Mouse (Mus musculus) MEL (cell line): Measurements from ENCODE around the gene Zfp64. TPM values are rescaled to one million over a fixed set of nuclear protein-coding genes. Genes with fewer than 3 reads are reported as not detected.

Source experiments
- DNase-seq: peaks from one replicate; pipeline ENCODE4 v3.0.0; 2011; ENCODE audit warnings: low read depth, low spot score
- H3K27ac ChIP-seq: 2 replicates; pipeline ENCODE4 v1.5.1; 2012; ENCODE audit warnings: low read depth, mild to moderate bottlenecking, control low read depth, low read length, moderate library complexity; ENCODE audit not compliant: control insufficient read depth
- H3K27me3 ChIP-seq, 2 experiments: fragments of 150-350 bp in 1 of 2; sonication (generic) in 1 of 2; 2 replicates each; pipeline ENCODE4 v1.6.1; 2012; ENCODE audit warnings: low read length in 2 of 2, mild to moderate bottlenecking in 2 of 2, improper control_type of control experiment in 1 of 2, moderate library complexity in 1 of 2; ENCODE audit not compliant: insufficient read depth in 2 of 2, control insufficient read depth in 1 of 2
- H3K36me3 ChIP-seq, 2 experiments: 2 replicates each; pipeline ENCODE4 v1.6.1; 2012 to 2014; ENCODE audit warnings: low read length in 2 of 2, improper control_type of control experiment in 1 of 2, inconsistent platforms in 1 of 2, mild to moderate bottlenecking in 1 of 2; ENCODE audit not compliant: insufficient read depth in 2 of 2, control insufficient read depth in 1 of 2
- H3K4me1 ChIP-seq, 2 experiments: fragments of 150-350 bp in 1 of 2; sonication (generic) in 1 of 2; 2 replicates each; pipeline ENCODE4 v1.6.1; 2012; ENCODE audit warnings: low read length in 2 of 2, improper control_type of control experiment in 1 of 2, mild to moderate bottlenecking in 1 of 2; ENCODE audit not compliant: insufficient read depth in 2 of 2, control insufficient read depth in 1 of 2
- H3K4me3 ChIP-seq, 2 experiments: fragments of 150-350 bp in 1 of 2; sonication (generic) in 1 of 2; 2 replicates each; pipeline ENCODE4 v1.5.1; 2012; ENCODE audit warnings: low read depth in 2 of 2, low read length in 2 of 2, mild to moderate bottlenecking in 2 of 2, moderate library complexity in 2 of 2, control low read depth in 1 of 2, improper control_type of control experiment in 1 of 2; ENCODE audit not compliant: control insufficient read depth in 1 of 2, insufficient read depth in 1 of 2
- H3K79me2 ChIP-seq: 2 replicates; pipeline ENCODE4 v1.6.1; 2012; ENCODE audit warnings: mild to moderate bottlenecking, low read length, moderate library complexity; ENCODE audit not compliant: control insufficient read depth, poor library complexity, insufficient read depth
- H3K9ac ChIP-seq: 2 replicates; pipeline ENCODE4 v1.6.1; 2012; ENCODE audit warnings: low read depth, mild to moderate bottlenecking, control low read depth, low read length, moderate library complexity; ENCODE audit not compliant: control insufficient read depth, poor library complexity, severe bottlenecking
- H3K9me3 ChIP-seq: fragments of 150-350 bp; sonication (generic); replicated peaks from 2 replicates; pipeline ENCODE4 v1.6.1; 2012; ENCODE audit warnings: mild to moderate bottlenecking, low read length, improper control_type of control experiment, moderate library complexity; ENCODE audit not compliant: insufficient read depth
- BHLHE40 ChIP-seq: IDR thresholded peaks from 2 replicates; pipeline ENCODE4 v1.6.1; 2012; ENCODE audit warnings: low read depth, mild to moderate bottlenecking, inconsistent platforms, low read length, improper control_type of control experiment, borderline replicate concordance
- CHD2 ChIP-seq: IDR thresholded peaks from 2 replicates; pipeline ENCODE4 v1.6.1; 2011; ENCODE audit warnings: low read length, improper control_type of control experiment
- CTCF ChIP-seq, 3 experiments: IDR thresholded peaks in 2 of 3; conservative IDR thresholded peaks in 1 of 3; 2 replicates each; pipeline ENCODE4 v1.5.1; 2011 to 2012; ENCODE audit warnings: low read length in 3 of 3, low read depth in 2 of 3, mild to moderate bottlenecking in 2 of 3, improper control_type of control experiment in 1 of 3, inconsistent platforms in 1 of 3, mixed read lengths in 1 of 3, moderate library complexity in 1 of 3; ENCODE audit not compliant: control insufficient read depth in 1 of 3, insufficient read depth in 1 of 3, poor library complexity in 1 of 3, severe bottlenecking in 1 of 3
- E2F4 ChIP-seq: IDR thresholded peaks from 2 replicates; pipeline ENCODE4 v1.6.1; 2011; ENCODE audit warnings: low read depth, low read length, improper control_type of control experiment, borderline replicate concordance
- ELF1 ChIP-seq: IDR thresholded peaks from 2 replicates; pipeline ENCODE4 v1.6.1; 2014; ENCODE audit warnings: low read depth, mild to moderate bottlenecking, inconsistent platforms, low read length, improper control_type of control experiment, moderate library complexity
- EP300 ChIP-seq, 2 experiments: IDR thresholded peaks; 2 replicates each; pipeline ENCODE4 v1.6.1; 2011; ENCODE audit warnings: improper control_type of control experiment in 2 of 2, low read length in 2 of 2, low read depth in 1 of 2, mild to moderate bottlenecking in 1 of 2
- ETS1 ChIP-seq: IDR thresholded peaks from 2 replicates; pipeline ENCODE4 v1.6.1; 2012; ENCODE audit warnings: low read depth, mild to moderate bottlenecking, inconsistent platforms, low read length, improper control_type of control experiment, moderate library complexity
- GABPA ChIP-seq: IDR thresholded peaks from 2 replicates; pipeline ENCODE4 v1.6.1; 2012; ENCODE audit warnings: low read depth, mild to moderate bottlenecking, inconsistent platforms, low read length, improper control_type of control experiment, moderate library complexity
- GATA1 ChIP-seq: IDR thresholded peaks from 2 replicates; pipeline ENCODE4 v1.6.1; 2011; ENCODE audit warnings: low read depth, low read length, improper control_type of control experiment
- HCFC1 ChIP-seq: IDR thresholded peaks from 2 replicates; pipeline ENCODE4 v1.6.1; 2012; ENCODE audit warnings: low read depth, mild to moderate bottlenecking, inconsistent platforms, low read length, improper control_type of control experiment, moderate library complexity
- KAT2A ChIP-seq: conservative IDR thresholded peaks from 2 replicates; pipeline ENCODE4 v1.6.1; 2012; ENCODE audit warnings: low read depth, low read length, improper control_type of control experiment, inconsistent platforms
- MAX ChIP-seq: IDR thresholded peaks from 2 replicates; pipeline ENCODE4 v1.6.1; 2011; ENCODE audit warnings: low read length, improper control_type of control experiment
- MAZ ChIP-seq: IDR thresholded peaks from 2 replicates; pipeline ENCODE4 v1.6.1; 2012; ENCODE audit warnings: low read depth, mild to moderate bottlenecking, inconsistent platforms, low read length, improper control_type of control experiment
- MXI1 ChIP-seq: IDR thresholded peaks from 2 replicates; pipeline ENCODE4 v1.6.1; 2011; ENCODE audit warnings: mild to moderate bottlenecking, low read depth, low read length, improper control_type of control experiment
- MYC ChIP-seq: IDR thresholded peaks from 2 replicates; pipeline ENCODE4 v1.6.1; 2011; ENCODE audit warnings: low read depth, mild to moderate bottlenecking, low read length, improper control_type of control experiment, moderate library complexity
- NELFE ChIP-seq: IDR thresholded peaks from 2 replicates; pipeline ENCODE4 v1.6.1; 2011; ENCODE audit warnings: low read depth, low read length, improper control_type of control experiment
- NRF1 ChIP-seq: IDR thresholded peaks from 2 replicates; pipeline ENCODE4 v1.6.1; 2014; ENCODE audit warnings: low read depth, mild to moderate bottlenecking, inconsistent platforms, low read length, improper control_type of control experiment, moderate library complexity; ENCODE audit not compliant: poor library complexity, insufficient read depth, severe bottlenecking
- POLR2AphosphoS2 ChIP-seq: IDR thresholded peaks from 2 replicates; pipeline ENCODE4 v1.6.1; 2011; ENCODE audit warnings: low read length, improper control_type of control experiment
- POLR2AphosphoS5 ChIP-seq: IDR thresholded peaks from 2 replicates; pipeline ENCODE4 v1.6.1; 2012; ENCODE audit warnings: low read depth, borderline replicate concordance, mild to moderate bottlenecking, inconsistent platforms, low read length, moderate library complexity, mixed read lengths
- RCOR1 ChIP-seq: IDR thresholded peaks from 2 replicates; pipeline ENCODE4 v1.6.1; 2012; ENCODE audit warnings: low read depth, mild to moderate bottlenecking, inconsistent platforms, low read length, improper control_type of control experiment
- SIN3A ChIP-seq: IDR thresholded peaks from 2 replicates; pipeline ENCODE4 v1.6.1; 2012; ENCODE audit warnings: low read length, improper control_type of control experiment, inconsistent platforms
- TAL1 ChIP-seq: IDR thresholded peaks from 2 replicates; pipeline ENCODE4 v1.6.1; 2012; ENCODE audit warnings: mild to moderate bottlenecking, inconsistent platforms, low read length, moderate library complexity, mixed read lengths
- TBP ChIP-seq: IDR thresholded peaks from 2 replicates; pipeline ENCODE4 v1.8.0; 2011; ENCODE audit warnings: low read depth, low read length, improper control_type of control experiment
- UBTF ChIP-seq: IDR thresholded peaks from 2 replicates; pipeline ENCODE4 v1.6.1; 2012; ENCODE audit warnings: low read depth, mild to moderate bottlenecking, inconsistent platforms, low read length, improper control_type of control experiment, moderate library complexity, borderline replicate concordance; ENCODE audit not compliant: insufficient read depth
- USF1 ChIP-seq: IDR thresholded peaks from 2 replicates; pipeline ENCODE4 v1.6.1; 2014; ENCODE audit warnings: low read depth, mild to moderate bottlenecking, inconsistent platforms, low read length, improper control_type of control experiment, moderate library complexity
- USF2 ChIP-seq, 2 experiments: IDR thresholded peaks; 2 replicates each; pipeline ENCODE4 v1.6.1; 2011 to 2012; ENCODE audit warnings: improper control_type of control experiment in 2 of 2, low read length in 2 of 2, borderline replicate concordance in 1 of 2, inconsistent platforms in 1 of 2, low read depth in 1 of 2, mild to moderate bottlenecking in 1 of 2; ENCODE audit not compliant: insufficient read depth in 1 of 2
- ZC3H11A ChIP-seq: IDR thresholded peaks from 2 replicates; pipeline ENCODE4 v1.6.1; 2012; ENCODE audit warnings: low read depth, mild to moderate bottlenecking, inconsistent platforms, low read length, improper control_type of control experiment
- ZKSCAN1 ChIP-seq: IDR thresholded peaks from 2 replicates; pipeline ENCODE4 v1.6.1; 2012; ENCODE audit warnings: low read depth, mild to moderate bottlenecking, inconsistent platforms, low read length, improper control_type of control experiment, moderate library complexity
- ZNF384 ChIP-seq: IDR thresholded peaks from 2 replicates; pipeline ENCODE4 v1.6.1; 2012; ENCODE audit warnings: low read depth, mild to moderate bottlenecking, inconsistent platforms, low read length, improper control_type of control experiment
- polyA plus RNA-seq, 2 experiments: library from polyadenylated mRNA; stranded (reverse) in 1 of 2; unstranded in 1 of 2; fragments of >175 nt in 1 of 2; fragments of >200 nt in 1 of 2; gene quantifications; 2 replicates each; pipeline versions ENCODE4 v1.2.1 to v1.2.4; 2012; ENCODE audit warnings: low replicate concordance in 2 of 2, low read depth in 1 of 2; ENCODE audit not compliant: insufficient read length in 2 of 2, insufficient read depth in 1 of 2, missing spikeins in 1 of 2
- total RNA-seq: library from RNA; depleted of rRNA; stranded (reverse); fragments of 300-350 nt; gene quantifications from 2 replicates; pipeline ENCODE4 v1.2.3, GENCODE M21; 2012

The Zfp64 gene
- total and polyA plus RNA-seq, 3 experiments = 22.4 to 35.8 TPM; not detected in 1

- Histone ChIP-seq H3K79me2 (peaks cover 36% of the 10 kb centered on the region), H3K27me3 (no peaks in the 10 kb centered on the region), H3K36me3 (peaks cover 0 to 2% of the 10 kb centered on the region in 2 experiments; a peak in 1 of 4 replicates), H3K9ac (peak overlapping the region; percentile 90), H3K4me3 (peak overlapping the region; percentile 66 to 90), H3K27ac (peak overlapping the region; percentile 94), H3K4me1 (peaks cover 0 to 5% of the 10 kb centered on the region in 2 experiments; a peak in 1 of 4 replicates), H3K9me3 (no peaks in the 10 kb centered on the region)
- TF ChIP-seq CTCF (IDR thresholded peaks at IDR 0.05 in 2 of 3, conservative IDR thresholded peaks at IDR 0.05 in 1 of 3; ENCODE audit: control insufficient read depth in 1 of 3, insufficient read depth in 1 of 3, low read depth in 2 of 3, low read length in 3 of 3, poor library complexity in 1 of 3, severe bottlenecking in 1 of 3) (no peak), USF2 (IDR thresholded peaks at IDR 0.05; ENCODE audit: borderline replicate concordance in 1 of 2, insufficient read depth in 1 of 2, low read depth in 1 of 2, low read length in 2 of 2) (no peak), TBP (peak; percentile 75), SIN3A (peak; percentile 32; the same call in 1 of the 2 replicates), MAZ (no peak), MAX (peak; percentile 78; the same call in 1 of the 2 replicates), ZNF384 (no peak), HCFC1 (peak; percentile 78), UBTF (no peak), ETS1 (0 out of 2 replicates have a peak, but pooled peaks have one; percentile 6), NELFE (peak; percentile 55; the same call in 1 of the 2 replicates), MYC (0 out of 2 replicates have a peak, but pooled peaks have one; percentile 55), NRF1 (peak; percentile 77), BHLHE40 (no peak), POLR2AphosphoS2 (peak; percentile 58; the same call in 1 of the 2 replicates), E2F4 (peak; percentile 89; the same call in 1 of the 2 replicates)
- peak; percentile 90 for DNase-seq
Observed at GRCm38 (mm10) chr2:168955850-168956346, 511 bp upstream of the Zfp64 start.

GRCm38 (mm10) chr2:168954376-168954775, 1.0 kb downstream of the Zfp64 start:
- peak; percentile 24 for DNase-seq
- peaks cover 0 to 5% of the 10 kb centered on the region in 2 experiments; a peak in 1 of 4 replicates for H3K4me1 ChIP-seq
- no peak for TF ChIP-seq EP300 (IDR thresholded peaks at IDR 0.05; ENCODE audit: low read depth in 1 of 2, low read length in 2 of 2)
- TF ChIP-seq ELF1 = no peak
- TF ChIP-seq BHLHE40 = no peak
- TF ChIP-seq USF1 = no peak
- no peak for TF ChIP-seq TAL1
- TF ChIP-seq GATA1 = no peak
- no peak for TF ChIP-seq MAX
- TF ChIP-seq NRF1 = no peak
- TF ChIP-seq MAZ = no peak
- TF ChIP-seq POLR2AphosphoS5 = no peak
- TF ChIP-seq CHD2 = no peak
- TF ChIP-seq TBP = no peak
- TF ChIP-seq KAT2A = no peak
- TF ChIP-seq ZKSCAN1 = no peak
- no peak for TF ChIP-seq RCOR1
- TF ChIP-seq ZC3H11A = no peak
- no peak for TF ChIP-seq MXI1
- TF ChIP-seq SIN3A = no peak
- TF ChIP-seq GABPA = no peak
- H3K9me3 ChIP-seq = no peaks in the 10 kb centered on the region
- H3K4me3 ChIP-seq = peak overlapping the region; percentile 82 to 86
- no peaks in the 10 kb centered on the region for H3K27me3 ChIP-seq
- peaks cover 36% of the 10 kb centered on the region for H3K79me2 ChIP-seq
- H3K27ac ChIP-seq = no peak overlapping the region
- peaks cover 0 to 2% of the 10 kb centered on the region in 2 experiments; a peak in 2 of 4 replicates for H3K36me3 ChIP-seq
- H3K9ac ChIP-seq = peak overlapping the region; percentile 87
